Mouse (Mus musculus) testis, adult 2 months (tissue): ENCODE results near the gene Hsd17b2. TPM values are rescaled to one million over a fixed set of nuclear protein-coding genes. Genes with fewer than 3 reads are reported as not detected.

Experiments used
- H3K27ac ChIP-seq: fragments of 200-500 bp; 2 replicates; pipeline ENCODE4 v1.5.1; 2012; ENCODE audit warnings: low read depth, low read length; ENCODE audit not compliant: control insufficient read depth, insufficient read depth
- H3K27me3 ChIP-seq: fragments of 200-500 bp; 2 replicates; pipeline ENCODE4 v1.6.1; 2012; ENCODE audit warnings: mild to moderate bottlenecking, low read length, moderate library complexity; ENCODE audit not compliant: control insufficient read depth, insufficient read depth
- H3K36me3 ChIP-seq: fragments of 200-500 bp; 2 replicates; pipeline ENCODE4 v1.6.1; 2012; ENCODE audit warnings: mild to moderate bottlenecking, low read length; ENCODE audit not compliant: control insufficient read depth, insufficient read depth
- H3K4me1 ChIP-seq: fragments of 200-500 bp; 2 replicates; pipeline ENCODE4 v1.6.1; 2012; ENCODE audit warnings: low read length; ENCODE audit not compliant: control insufficient read depth, insufficient read depth
- H3K4me3 ChIP-seq: fragments of 200-500 bp; 2 replicates; pipeline ENCODE4 v1.5.1; 2012; ENCODE audit warnings: low read depth, mild to moderate bottlenecking, low read length, moderate library complexity, mixed read lengths; ENCODE audit not compliant: control insufficient read depth
- CTCF ChIP-seq: fragments of 200-500 bp; IDR thresholded peaks from 2 replicates; pipeline ENCODE4 v1.5.1; 2012; ENCODE audit warnings: low read depth, mild to moderate bottlenecking, inconsistent platforms, low read length, moderate library complexity; ENCODE audit not compliant: control insufficient read depth, insufficient read depth, insufficient replicate concordance
- POLR2A ChIP-seq: fragments of 200-500 bp; IDR thresholded peaks from 2 replicates; pipeline ENCODE4 v1.6.1; 2012; ENCODE audit warnings: low read depth, mild to moderate bottlenecking, inconsistent platforms, low read length, moderate library complexity; ENCODE audit not compliant: control insufficient read depth
- polyA plus RNA-seq: library from polyadenylated mRNA; depleted of rRNA; stranded (reverse); fragments of >200 nt; gene quantifications from 2 replicates; pipeline ENCODE4 v1.2.3, GENCODE M21; 2012

The Hsd17b2 gene
- polyA plus RNA-seq, 1 experiment = 0.57 TPM

DNA sequence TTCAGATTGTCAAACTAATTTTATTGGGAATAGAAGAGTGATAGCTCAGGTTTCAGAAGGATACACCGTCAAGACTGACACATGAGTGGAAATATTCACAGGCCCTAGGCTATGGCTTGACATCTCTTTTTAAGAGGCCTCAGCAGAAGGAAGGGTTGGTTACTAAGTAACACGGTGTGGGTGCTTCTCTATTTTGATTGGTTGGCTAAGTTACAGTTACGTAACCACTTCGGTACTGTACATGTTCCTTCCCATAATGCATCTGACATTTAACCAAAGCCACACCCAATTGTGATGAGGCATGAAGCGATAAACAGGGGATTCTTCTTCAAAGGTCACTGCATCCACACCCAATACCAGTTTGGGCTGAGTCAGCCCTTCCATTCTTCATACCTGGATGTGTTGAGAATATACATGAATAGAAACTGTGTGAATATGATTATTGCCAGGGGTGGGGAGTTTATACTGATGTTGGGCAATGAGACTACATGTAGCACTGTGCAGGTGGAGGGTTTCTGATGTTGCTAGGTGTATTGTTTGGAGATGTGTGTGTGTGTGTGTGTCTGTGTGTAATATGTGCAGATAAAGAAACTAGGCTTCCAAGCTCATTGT is 38.8 kb downstream of the Hsd17b2 start:
- Histone ChIP-seq H3K4me3 (no peak overlapping the region), H3K36me3 (no peaks in the 10 kb centered on the region), H3K27ac (no peak overlapping the region), H3K27me3 (no peaks in the 10 kb centered on the region), H3K4me1 (no peaks in the 10 kb centered on the region)
- no peak for TF ChIP-seq CTCF
- no peak for TF ChIP-seq POLR2A

DNA sequence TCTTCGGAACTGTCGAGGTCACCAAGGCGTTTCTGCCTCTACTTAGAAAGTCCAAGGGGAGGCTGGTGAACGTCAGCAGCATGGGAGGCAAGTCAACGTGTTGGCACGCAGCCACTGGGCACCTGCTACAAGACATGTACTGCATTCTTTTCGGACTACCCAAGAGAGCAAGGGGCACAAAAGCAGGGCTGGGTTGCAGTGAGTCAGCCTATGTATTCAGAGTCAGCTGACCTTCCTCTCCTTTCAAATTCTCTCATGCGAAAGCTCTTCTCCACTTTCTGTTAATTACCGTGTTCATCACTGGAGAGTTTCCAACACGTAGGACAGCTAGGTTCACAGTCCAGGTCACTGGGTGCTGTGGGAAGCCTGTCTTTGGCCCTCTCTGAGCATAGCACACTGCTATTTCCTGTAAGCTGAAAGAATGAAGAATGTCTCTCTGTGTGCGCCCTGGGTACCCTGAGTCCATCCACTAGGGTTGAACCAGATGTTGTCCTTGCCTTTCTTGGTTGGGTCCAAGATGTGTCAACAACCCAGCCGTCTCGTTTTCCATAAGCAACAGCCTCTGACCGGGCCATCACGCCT is 40.8 kb downstream of the Hsd17b2 start:
- Histone ChIP-seq H3K27ac (no peak overlapping the region), H3K27me3 (no peaks in the 10 kb centered on the region), H3K36me3 (no peaks in the 10 kb centered on the region), H3K4me1 (no peaks in the 10 kb centered on the region), H3K4me3 (no peak overlapping the region)
- TF ChIP-seq POLR2A (no peak), CTCF (no peak)

DNA sequence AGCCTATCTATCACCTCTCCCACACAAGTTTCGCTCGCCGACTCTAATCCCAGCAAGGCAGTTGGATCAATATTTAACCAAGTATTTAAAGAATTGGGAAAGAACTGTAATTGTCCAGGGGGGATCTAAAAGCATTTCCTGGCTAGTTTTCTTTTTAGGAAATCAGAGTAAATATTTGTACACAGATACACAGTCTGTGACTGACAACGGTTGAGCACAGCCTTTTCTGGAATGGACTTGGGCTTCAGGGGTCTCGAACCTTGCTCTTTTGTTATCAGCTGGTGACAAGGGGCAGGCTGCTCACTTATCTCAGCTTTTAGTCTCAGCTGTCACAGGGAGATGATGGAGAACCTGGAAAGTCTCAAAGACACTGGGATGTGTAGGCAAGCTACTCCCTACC is 44.9 kb downstream of the Hsd17b2 start:
- H3K27me3 ChIP-seq = no peaks in the 10 kb centered on the region
- no peaks in the 10 kb centered on the region for H3K36me3 ChIP-seq
- H3K4me3 ChIP-seq = no peak overlapping the region
- TF ChIP-seq CTCF = no peak
- no peak for TF ChIP-seq POLR2A
- no peaks in the 10 kb centered on the region for H3K4me1 ChIP-seq
- H3K27ac ChIP-seq = no peak overlapping the region

DNA sequence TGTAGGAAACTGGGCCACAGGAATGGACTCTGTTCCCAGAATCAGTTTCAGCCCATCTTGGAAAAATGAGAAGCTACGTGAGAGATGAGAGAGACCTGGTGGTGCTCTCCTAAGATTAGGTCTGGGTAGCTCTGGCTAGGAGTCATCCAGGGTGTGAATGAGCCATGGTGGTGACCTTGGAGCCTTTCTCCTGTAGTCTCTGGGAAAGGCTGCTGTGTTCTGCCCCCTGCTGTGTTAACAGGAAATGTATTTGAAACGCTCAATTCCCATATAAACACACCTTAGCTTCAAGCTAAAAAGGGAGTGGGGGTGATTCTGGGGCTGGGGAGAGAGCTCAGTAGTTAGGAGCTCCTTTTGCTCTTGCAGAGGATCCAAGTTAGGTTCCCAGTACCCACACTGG is 45.7 kb downstream of the Hsd17b2 start:
- H3K4me3 ChIP-seq = no peak overlapping the region
- no peaks in the 10 kb centered on the region for H3K4me1 ChIP-seq
- H3K27ac ChIP-seq = no peak overlapping the region
- H3K27me3 ChIP-seq = no peaks in the 10 kb centered on the region
- no peaks in the 10 kb centered on the region for H3K36me3 ChIP-seq
- no peak for TF ChIP-seq CTCF

DNA sequence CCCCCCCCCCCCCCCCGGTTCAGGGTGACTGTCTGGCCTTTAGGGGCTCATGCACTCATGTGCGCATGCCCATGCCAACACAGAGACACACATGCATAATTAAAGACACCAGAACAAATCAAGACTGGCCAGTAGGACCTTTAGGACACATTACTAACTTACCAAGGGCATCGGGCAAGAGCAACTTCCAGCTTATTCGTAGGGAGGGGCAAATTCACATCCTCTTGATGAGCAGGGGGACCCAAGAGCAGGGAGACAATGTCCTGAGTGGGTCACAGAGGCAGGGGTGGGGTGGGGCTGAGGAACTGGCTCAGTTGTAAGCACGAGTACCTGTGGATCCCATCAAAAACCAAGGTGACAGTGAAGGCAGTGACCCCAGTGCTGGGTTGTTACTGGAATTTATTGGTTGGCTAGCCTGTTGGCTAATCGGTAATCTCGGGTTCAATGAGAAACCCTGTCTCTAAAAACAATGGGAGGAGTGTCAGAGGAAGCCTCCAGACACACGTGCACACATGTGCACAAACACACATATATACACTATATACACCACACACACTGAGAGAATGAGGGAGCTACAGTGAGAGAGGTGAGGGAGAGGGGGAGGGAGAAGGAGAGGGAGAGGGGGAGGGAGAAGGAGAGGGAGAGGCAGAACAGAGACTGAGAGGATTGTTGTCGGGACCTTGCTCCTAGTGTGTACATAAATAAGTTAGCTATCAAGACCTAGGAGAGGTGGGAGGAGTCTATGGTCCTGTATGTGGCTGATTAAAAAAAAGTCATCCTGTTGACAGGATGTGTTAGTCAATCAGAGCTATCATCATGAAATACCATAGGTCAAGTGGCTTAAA is 46.4 kb downstream of the Hsd17b2 start:
- no peak for TF ChIP-seq CTCF
- no peak for TF ChIP-seq POLR2A
- H3K27ac ChIP-seq = no peak overlapping the region
- H3K4me1 ChIP-seq = no peaks in the 10 kb centered on the region
- no peak overlapping the region for H3K4me3 ChIP-seq
- no peaks in the 10 kb centered on the region for H3K27me3 ChIP-seq
- H3K36me3 ChIP-seq = no peaks in the 10 kb centered on the region

DNA sequence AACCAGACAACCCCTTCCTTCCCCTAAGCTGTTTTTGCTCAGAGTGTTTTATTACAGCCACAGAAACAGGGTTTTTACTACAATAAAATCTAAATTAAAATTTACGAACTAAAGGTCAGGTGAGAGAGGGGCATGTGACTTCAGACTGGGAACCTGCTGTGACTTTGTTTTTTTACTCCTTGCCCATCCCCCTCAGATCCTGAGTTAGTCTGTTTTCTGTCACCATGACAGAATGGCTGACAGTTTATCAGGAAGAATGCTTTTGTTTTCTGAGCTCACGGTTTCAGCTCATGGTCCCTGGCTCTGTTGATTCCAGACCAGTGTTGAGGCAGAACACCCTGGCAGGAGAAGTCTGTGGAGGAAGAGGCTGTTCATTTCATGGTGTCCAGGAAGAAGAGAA is 47.7 kb downstream of the Hsd17b2 start:
- H3K27me3 ChIP-seq = no peaks in the 10 kb centered on the region
- H3K4me1 ChIP-seq = no peaks in the 10 kb centered on the region
- H3K27ac ChIP-seq = no peak overlapping the region
- no peaks in the 10 kb centered on the region for H3K36me3 ChIP-seq
- H3K4me3 ChIP-seq = no peak overlapping the region
- TF ChIP-seq CTCF (no peak), POLR2A (no peak)

DNA sequence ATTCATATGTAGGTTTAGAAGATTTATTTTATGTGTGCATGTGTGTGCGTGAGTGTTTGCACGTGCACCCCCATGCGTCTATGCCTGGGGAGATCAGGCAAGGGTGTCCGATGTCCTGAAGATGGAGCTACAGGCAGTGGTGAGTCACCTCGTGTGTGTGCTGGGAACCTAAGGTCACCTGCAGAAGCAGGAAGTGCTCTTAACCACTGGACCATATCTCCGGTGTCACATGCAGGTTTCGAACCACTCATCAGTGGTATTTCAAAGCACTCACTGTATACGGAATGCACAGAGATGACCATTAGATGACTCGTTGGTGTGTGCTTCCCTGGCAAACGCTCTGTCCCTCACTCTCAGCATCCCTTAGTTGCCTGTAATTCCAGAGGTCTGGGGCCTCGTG is 56.2 kb downstream of the Hsd17b2 start:
- no peaks in the 10 kb centered on the region for H3K4me1 ChIP-seq
- H3K4me3 ChIP-seq = no peak overlapping the region
- no peaks in the 10 kb centered on the region for H3K27me3 ChIP-seq
- no peak for TF ChIP-seq CTCF
- no peak for TF ChIP-seq POLR2A
- H3K36me3 ChIP-seq = no peaks in the 10 kb centered on the region
- no peak overlapping the region for H3K27ac ChIP-seq
